Mouse (Mus musculus): ENCODE data around the gene Ace.

Ace gene

GRCm38 (mm10) chr11:105967741-105968574 is at the start of gene Ace:
Ace (plus strand) TSS chr11:105967945.
- DNase-seq = peak; percentile 38

- DNase-seq = no peak
Measured at GRCm38 (mm10) chr11:105920098-105920785, 47.5 kb upstream of the Ace start.

- no peak for DNase-seq
Measured at GRCm38 (mm10) chr11:105920836-105921235, 46.9 kb upstream of the Ace start.

- DNase-seq = no peak
Measured at GRCm38 (mm10) chr11:105921275-105921674, 46.5 kb upstream of the Ace start.

GRCm38 (mm10) chr11:105922769-105923663 is 44.7 kb upstream of the Ace start:
- DNase-seq = no peak

- peak; percentile 65 for DNase-seq
Measured at GRCm38 (mm10) chr11:105927065-105928030, 40.4 kb upstream of the Ace start.

GRCm38 (mm10) chr11:105928171-105928570 is 39.6 kb upstream of the Ace start:
- no peak for DNase-seq

GRCm38 (mm10) chr11:105931380-105931779 is 36.4 kb upstream of the Ace start:
- DNase-seq = no peak

GRCm38 (mm10) chr11:105933746-105934145 is 34.0 kb upstream of the Ace start:
- no peak for DNase-seq

- no peak for DNase-seq
Measured at GRCm38 (mm10) chr11:105934303-105934711, 33.4 kb upstream of the Ace start.

- DNase-seq = no peak
Measured at GRCm38 (mm10) chr11:105934816-105935215, 32.9 kb upstream of the Ace start.

- DNase-seq = no peak
Measured at GRCm38 (mm10) chr11:105935496-105935895, 32.2 kb upstream of the Ace start.

GRCm38 (mm10) chr11:105936200-105936599 is 31.5 kb upstream of the Ace start:
- no peak for DNase-seq

- no peak for DNase-seq
Measured at GRCm38 (mm10) chr11:105936974-105937373, 30.8 kb upstream of the Ace start.

- DNase-seq = no peak
Measured at GRCm38 (mm10) chr11:105938771-105939170, 29.0 kb upstream of the Ace start.

- DNase-seq = no peak
Measured at GRCm38 (mm10) chr11:105941973-105942372, 25.8 kb upstream of the Ace start.

GRCm38 (mm10) chr11:105943133-105944102 is 24.3 kb upstream of the Ace start:
- DNase-seq = peak; percentile 33

GRCm38 (mm10) chr11:105944126-105944621 is 23.6 kb upstream of the Ace start:
- peak; percentile 74 for DNase-seq

- DNase-seq = no peak
Measured at GRCm38 (mm10) chr11:105944770-105945672, 22.7 kb upstream of the Ace start.

Data from right cerebral cortex, postnatal 14 days (tissue).